Mouse (Mus musculus): ENCODE measurements at regions not wholly inside any gene's neighbourhood (a gene's known extent, or its start where the extent isn't known, plus 50 kb on each side); places are given as distances from the start of the nearest gene placed in this dataset.

GRCm38 (mm10) chr4:5583989-5584677 is 791.0 kb upstream of the Impad1 start:
- TF ChIP-seq NANOG (IDR thresholded peaks at IDR 0.05; ENCODE audit: borderline replicate concordance, low read length) (no peak), CTCF (conservative IDR thresholded peaks at IDR 0.05; ENCODE audit: low read length) (no peak), POU5F1 (IDR thresholded peaks at IDR 0.05; ENCODE audit: borderline replicate concordance, low read length) (no peak)
